Mouse (Mus musculus) erythroblast, embryonic 14.5 days (primary cell): ENCODE data around the gene Narfl. TPM values are rescaled to one million over a fixed set of nuclear protein-coding genes. Genes with fewer than 3 reads are reported as not detected.

Experiments
- H3K27me3 ChIP-seq: 2 replicates; pipeline ENCODE4 v1.6.1; 2012; ENCODE audit warnings: inconsistent platforms; ENCODE audit not compliant: control insufficient read depth
- H3K36me3 ChIP-seq: 2 replicates; pipeline ENCODE4 v1.6.1; 2012; ENCODE audit warnings: mild to moderate bottlenecking, inconsistent platforms; ENCODE audit not compliant: control insufficient read depth
- H3K4me1 ChIP-seq: 2 replicates; pipeline ENCODE4 v1.6.1; 2012; ENCODE audit warnings: inconsistent platforms; ENCODE audit not compliant: control insufficient read depth
- H3K4me3 ChIP-seq: replicated peaks from 2 replicates; pipeline ENCODE3; 2012; ENCODE audit warnings: moderate library complexity, mild to moderate bottlenecking, inconsistent platforms
- H3K9me3 ChIP-seq: 2 replicates; pipeline ENCODE4 v1.6.1; 2012; ENCODE audit warnings: low read length, inconsistent platforms, mixed read lengths; ENCODE audit not compliant: control insufficient read depth
- GATA1 ChIP-seq: IDR thresholded peaks from 2 replicates; pipeline ENCODE4 v1.6.1; 2012; ENCODE audit warnings: low read length, inconsistent platforms, mixed read lengths
- TAL1 ChIP-seq: IDR thresholded peaks from 3 replicates; pipeline ENCODE4 v1.6.1; 2012; ENCODE audit warnings: low read length, inconsistent platforms, mixed read lengths
- polyA plus RNA-seq: library from polyadenylated mRNA; stranded (reverse); fragments of >175 nt; gene quantifications from 2 replicates; pipeline ENCODE4 v1.2.3, GENCODE M21; 2012

The Narfl gene
- polyA plus RNA-seq, 1 experiment, result 2.0 TPM

DNA sequence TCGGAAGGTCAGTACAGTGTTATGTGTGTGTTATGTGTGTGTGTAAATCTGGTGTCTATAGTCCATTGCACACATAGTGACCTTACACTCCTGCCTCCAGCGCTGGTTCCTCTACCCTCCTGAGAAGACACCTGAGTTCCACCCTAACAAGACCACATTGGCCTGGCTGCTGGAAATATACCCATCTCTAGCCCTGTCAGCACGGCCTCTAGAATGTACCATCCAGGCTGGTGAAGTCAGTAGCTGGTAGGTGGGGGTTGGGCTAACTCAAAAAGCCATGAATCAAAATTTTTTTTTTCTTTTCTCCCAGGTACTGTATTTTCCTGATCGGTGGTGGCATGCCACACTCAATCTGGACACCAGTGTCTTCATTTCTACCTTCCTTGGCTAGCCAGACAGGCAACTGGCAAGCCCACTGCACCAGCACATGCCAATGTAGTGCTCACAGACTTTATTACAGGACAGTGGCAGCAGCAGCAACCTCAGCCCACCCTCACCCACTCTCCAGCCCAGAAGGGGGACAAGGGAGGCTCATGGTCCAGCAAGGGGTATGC, 56.7 kb downstream of the Narfl start:
- H3K36me3 ChIP-seq, result peaks cover 70% of the 10 kb centered on the region
- peaks cover 93% of the 10 kb centered on the region for H3K4me1 ChIP-seq
- H3K4me3 ChIP-seq, result peak overlapping the region; percentile 73
- no peaks in the 10 kb centered on the region for H3K27me3 ChIP-seq
- TF ChIP-seq GATA1 (no peak), TAL1 (no peak)
- H3K9me3 ChIP-seq, result no peaks in the 10 kb centered on the region

DNA sequence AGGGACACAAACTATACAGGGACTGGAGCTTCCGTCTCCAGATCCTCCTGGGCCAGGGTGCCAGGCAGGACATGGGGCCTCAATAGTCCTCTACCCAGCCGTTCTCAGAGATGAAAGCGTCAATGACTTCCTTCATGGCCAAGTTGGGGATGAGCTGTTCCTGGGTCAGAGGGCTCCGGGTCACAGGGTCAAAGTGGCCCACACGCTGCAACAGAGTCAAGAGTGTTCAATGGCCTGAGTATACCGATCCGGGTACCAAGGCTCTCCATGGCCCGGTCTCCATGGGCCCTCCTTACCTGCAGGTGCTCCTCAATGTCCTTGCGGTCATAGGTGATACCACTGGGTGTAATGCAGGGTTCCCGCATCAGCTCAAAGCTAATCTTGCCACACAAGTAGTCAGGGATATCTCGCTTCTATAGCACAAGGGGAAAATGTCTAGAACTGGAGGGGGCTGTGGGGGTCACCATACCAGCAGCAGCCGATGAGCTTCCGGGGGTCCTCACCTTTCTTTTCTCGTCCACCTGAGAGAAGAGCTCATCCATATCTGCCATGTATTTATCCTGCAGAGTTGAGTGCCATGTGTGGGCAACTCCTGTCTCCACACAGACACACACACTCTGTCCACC, 57.3 kb downstream of the Narfl start:
- Histone ChIP-seq H3K4me1 (peaks cover 93% of the 10 kb centered on the region), H3K27me3 (no peaks in the 10 kb centered on the region), H3K9me3 (no peaks in the 10 kb centered on the region), H3K36me3 (peaks cover 70% of the 10 kb centered on the region), H3K4me3 (peak overlapping the region; percentile 81)
- TF ChIP-seq TAL1, result no peak
- no peak for TF ChIP-seq GATA1

DNA sequence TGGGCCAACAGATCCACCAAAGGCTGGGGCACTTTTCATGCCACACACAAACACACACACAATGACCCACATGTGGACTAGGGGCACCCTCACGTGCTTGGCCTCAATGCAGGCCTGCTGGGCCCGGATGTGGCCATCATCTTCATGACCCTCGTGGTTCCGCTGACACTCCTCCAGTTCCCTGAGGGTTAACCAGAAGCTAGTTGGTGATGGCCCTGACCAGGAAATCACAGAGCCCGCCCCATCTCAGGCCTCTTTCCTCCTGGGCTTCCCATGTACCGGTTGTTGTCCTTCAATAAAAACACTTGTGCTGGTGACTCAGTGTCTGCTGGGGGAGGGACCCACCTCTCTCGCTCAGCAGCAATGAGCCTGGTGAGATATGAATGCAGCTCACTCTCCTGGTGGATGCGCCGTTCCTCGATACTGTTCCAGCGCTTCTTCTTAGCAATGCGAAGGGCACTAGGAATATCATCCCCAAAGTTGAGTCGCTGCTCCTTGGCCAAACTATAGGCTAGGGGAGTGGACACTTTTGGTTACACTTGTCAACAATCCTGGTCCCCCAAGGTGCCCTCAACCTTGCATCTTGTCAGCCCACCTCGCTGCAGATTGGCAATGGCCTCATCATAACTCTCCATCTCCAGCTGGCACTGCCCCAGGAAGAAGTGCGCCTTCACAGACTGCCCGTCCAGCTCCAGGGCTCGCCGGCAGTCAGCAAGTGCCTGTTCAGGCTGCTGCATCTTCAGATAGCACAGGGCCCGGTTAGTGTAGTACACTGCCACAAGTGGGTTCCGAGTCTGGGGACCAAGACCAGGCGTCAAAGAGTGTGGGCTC, 58.1 kb downstream of the Narfl start:
- H3K36me3 ChIP-seq, result peaks cover 69% of the 10 kb centered on the region
- H3K4me3 ChIP-seq, result peak overlapping the region; percentile 81
- TF ChIP-seq GATA1 (no peak), TAL1 (no peak)
- no peaks in the 10 kb centered on the region for H3K27me3 ChIP-seq
- H3K9me3 ChIP-seq, result no peaks in the 10 kb centered on the region
- H3K4me1 ChIP-seq, result peaks cover 93% of the 10 kb centered on the region

DNA sequence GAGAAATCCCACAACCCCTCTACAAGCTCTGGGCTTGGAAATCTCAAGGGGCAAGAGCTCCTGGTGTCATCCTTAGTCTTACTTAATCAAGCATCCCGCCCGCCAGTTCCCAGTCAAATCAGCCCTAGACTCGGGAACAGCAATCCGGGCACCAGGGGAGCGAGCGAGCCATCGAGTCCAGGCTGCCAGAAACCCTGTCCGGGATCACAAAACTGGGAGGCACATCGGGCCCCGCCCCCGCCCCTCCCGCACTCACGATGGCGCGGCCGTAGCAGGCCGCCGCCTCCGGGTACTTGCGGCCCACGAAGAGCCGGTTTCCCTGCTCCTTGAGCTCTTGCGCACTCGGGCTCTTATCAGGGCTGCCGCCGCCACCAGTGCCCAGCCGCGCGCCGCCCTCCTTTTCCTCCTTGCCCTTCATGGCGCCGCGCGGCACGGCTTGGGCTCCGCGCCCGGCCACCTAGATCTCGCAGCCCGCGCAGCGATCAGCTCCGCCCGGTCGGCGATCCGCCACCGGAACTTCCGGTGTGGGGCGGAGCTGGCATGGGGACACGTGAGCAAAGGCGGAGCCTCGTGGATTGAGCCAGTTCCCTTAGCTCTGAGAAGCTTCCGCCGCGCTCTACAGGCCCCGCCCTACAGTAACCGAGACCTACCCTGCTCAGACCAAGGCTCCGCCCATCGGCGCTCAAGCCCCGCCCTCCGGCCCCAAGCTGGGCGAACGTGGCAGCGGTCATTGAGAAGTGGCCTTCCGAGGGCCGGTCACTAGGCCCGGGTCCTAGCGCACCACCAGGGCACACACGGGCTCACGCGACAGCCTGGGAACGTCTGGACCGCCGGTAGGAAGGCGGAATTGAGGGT, 59.1 kb downstream of the Narfl start:
- H3K4me1 ChIP-seq, result peaks cover 94% of the 10 kb centered on the region
- H3K4me3 ChIP-seq, result peak overlapping the region; percentile 81
- TF ChIP-seq TAL1 (no peak), GATA1 (no peak)
- H3K27me3 ChIP-seq, result no peaks in the 10 kb centered on the region
- H3K36me3 ChIP-seq, result peaks cover 66% of the 10 kb centered on the region
- H3K9me3 ChIP-seq, result no peaks in the 10 kb centered on the region

Other genes starting within 250 kb of the Narfl start
- gene Sox8, start 203.1 kb upstream of the Narfl start, polyA plus RNA-seq, result not detected in 2 replicates
- gene Lmf1, start 194.7 kb upstream of the Narfl start, polyA plus RNA-seq, result 0.91 and 1.0 TPM in 2 replicates
- not detected in 2 replicates for gene Gng13, start 56.6 kb upstream of the Narfl start, polyA plus RNA-seq
- 15.6 and 20.0 TPM in 2 replicates for gene Chtf18, start 46.4 kb upstream of the Narfl start, polyA plus RNA-seq
- gene Rpusd1, start 46.1 kb upstream of the Narfl start, polyA plus RNA-seq, result 3.2 and 4.0 TPM in 2 replicates
- not detected in 2 replicates for gene Mslnl, start 37.7 kb upstream of the Narfl start, polyA plus RNA-seq
- gene Msln, start 19.4 kb upstream of the Narfl start, polyA plus RNA-seq, result not detected in 2 replicates
- 0.46 and 0.59 TPM in 2 replicates for gene Haghl, start 11.9 kb downstream of the Narfl start, polyA plus RNA-seq
- gene Ccdc78, start 12.8 kb downstream of the Narfl start, polyA plus RNA-seq, result not detected in 2 replicates
- gene Fam173a, start 19.1 kb downstream of the Narfl start, polyA plus RNA-seq, result 2.8 and 3.7 TPM in 2 replicates
- gene AC134908.4, start 21.9 kb downstream of the Narfl start, polyA plus RNA-seq, result not detected in 2 replicates
- 7.2 and 7.4 TPM in 2 replicates for gene Metrn, start 23.4 kb downstream of the Narfl start, polyA plus RNA-seq
- gene Fbxl16, start 35.3 kb downstream of the Narfl start, polyA plus RNA-seq, result not detected in 2 replicates
- 0.32 and 0.68 TPM in 2 replicates for gene Wdr24, start 49.9 kb downstream of the Narfl start, polyA plus RNA-seq
- gene Jmjd8, start 55.1 kb downstream of the Narfl start, polyA plus RNA-seq, result 0.31 and 0.65 TPM in 2 replicates
- gene Stub1, start 59.6 kb downstream of the Narfl start, polyA plus RNA-seq, result 10.1 and 10.6 TPM in 2 replicates
- gene Rhbdl1, start 63.5 kb downstream of the Narfl start, polyA plus RNA-seq, result 0.22 and 0.54 TPM in 2 replicates
- 0.68 and 1.1 TPM in 2 replicates for gene Gm20683, start 68.0 kb downstream of the Narfl start, polyA plus RNA-seq
- 17.7 and 19.8 TPM in 2 replicates for gene Rhot2, start 71.1 kb downstream of the Narfl start, polyA plus RNA-seq
- gene Wdr90, start 87.7 kb downstream of the Narfl start, polyA plus RNA-seq, result 1.9 and 3.6 TPM in 2 replicates
- gene Mcrip2, start 95.0 kb downstream of the Narfl start, polyA plus RNA-seq, result 3.7 and 4.0 TPM in 2 replicates
- 6.4 and 8.3 TPM in 2 replicates for gene Mettl26, start 101.3 kb downstream of the Narfl start, polyA plus RNA-seq
- gene Wfikkn1, start 107.1 kb downstream of the Narfl start, polyA plus RNA-seq, result 0.17 and 0.18 TPM in 2 replicates
- gene Rab40c, start 146.0 kb downstream of the Narfl start, polyA plus RNA-seq, result 0.68 and 1.0 TPM in 2 replicates
- gene Pigq, start 171.2 kb downstream of the Narfl start, polyA plus RNA-seq, result 164 and 218 TPM in 2 replicates
- 2.9 and 3.4 TPM in 2 replicates for gene Nhlrc4, start 171.2 kb downstream of the Narfl start, polyA plus RNA-seq
- gene A930017K11Rik, start 178.8 kb downstream of the Narfl start, polyA plus RNA-seq, result 0.25 TPM in 2 replicates
- gene Capn15, start 212.0 kb downstream of the Narfl start, polyA plus RNA-seq, result 6.2 and 6.3 TPM in 2 replicates